Mouse (Mus musculus) adrenal gland, postnatal 4 days (tissue): ENCODE measurements at regions not wholly inside any gene's neighbourhood (a gene's known extent, or its start where the extent isn't known, plus 50 kb on each side); places are given as distances from the start of the nearest gene placed in this dataset.

Source experiments
- DNase-seq, 2 experiments: peaks; one replicate each; pipeline ENCODE4 v3.0.0; 2021 to 2022; ENCODE audit warnings: low spot score in 2 of 2, mixed read lengths in 2 of 2

DNA sequence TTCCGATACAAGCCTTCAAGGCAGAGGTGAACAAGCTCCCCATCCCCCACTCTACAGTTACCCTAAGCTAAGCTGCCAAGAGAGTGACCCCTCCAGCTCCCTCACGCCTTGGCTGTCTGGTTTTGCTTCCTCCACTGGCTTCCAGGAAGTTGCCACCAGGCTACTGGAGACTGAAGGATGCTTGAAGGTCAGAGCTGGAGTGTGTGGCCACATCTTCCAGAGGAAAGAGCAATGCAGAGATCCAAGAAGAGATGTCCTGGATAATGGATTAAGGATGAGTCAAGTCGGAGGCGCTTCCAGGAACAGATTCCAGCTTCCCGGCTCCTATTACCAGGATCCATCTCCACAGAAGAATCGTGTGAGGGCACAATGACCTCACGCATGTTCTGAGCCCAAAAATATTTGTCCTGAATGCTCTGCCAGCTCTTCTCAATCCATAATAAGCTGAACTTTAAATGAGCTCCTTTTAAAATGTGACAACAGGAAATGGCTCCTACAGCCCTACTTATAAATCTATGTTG lies 318.5 kb downstream of the Qk start:
- no peak for DNase-seq

DNA sequence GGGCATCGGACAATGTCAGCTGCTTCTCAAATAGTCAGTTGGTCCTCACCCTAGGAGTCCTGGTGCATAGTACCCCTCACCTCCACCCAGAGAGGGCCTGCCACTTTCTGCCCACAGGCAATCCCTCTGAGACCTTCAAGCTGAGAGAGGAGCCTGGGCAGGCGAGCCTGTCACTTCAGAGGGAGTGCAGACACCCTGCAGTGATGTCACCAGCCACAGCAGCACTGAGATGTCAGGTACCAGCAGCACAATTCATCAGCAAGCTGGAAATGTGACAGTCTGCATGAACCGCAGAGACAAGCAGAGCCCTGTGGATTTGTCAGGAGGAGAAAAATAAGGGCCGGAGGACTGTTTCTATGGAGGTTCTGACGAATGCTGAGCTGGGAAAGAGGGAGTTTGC lies 324.3 kb downstream of the Qk start:
- no peak for DNase-seq

DNA sequence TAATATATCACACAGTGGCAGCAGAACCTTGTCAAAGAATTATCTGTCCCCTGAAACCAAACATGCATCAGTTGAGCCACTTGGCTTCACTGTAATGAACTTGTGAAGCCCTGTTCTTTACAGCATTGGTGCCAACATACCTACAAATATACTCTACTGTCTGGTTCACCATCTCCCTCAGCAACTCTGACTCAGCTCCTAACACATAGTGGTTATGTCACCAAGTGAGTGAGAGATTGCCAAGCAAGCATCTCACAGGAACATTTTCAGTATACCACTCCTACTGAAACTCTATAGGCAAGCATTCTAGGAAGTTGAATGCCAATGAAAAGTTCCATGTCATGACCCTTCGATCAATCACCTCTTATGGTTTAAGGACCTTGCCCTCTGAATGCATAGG lies 321.2 kb upstream of the Pabpc6 start:
- no peak for DNase-seq

DNA sequence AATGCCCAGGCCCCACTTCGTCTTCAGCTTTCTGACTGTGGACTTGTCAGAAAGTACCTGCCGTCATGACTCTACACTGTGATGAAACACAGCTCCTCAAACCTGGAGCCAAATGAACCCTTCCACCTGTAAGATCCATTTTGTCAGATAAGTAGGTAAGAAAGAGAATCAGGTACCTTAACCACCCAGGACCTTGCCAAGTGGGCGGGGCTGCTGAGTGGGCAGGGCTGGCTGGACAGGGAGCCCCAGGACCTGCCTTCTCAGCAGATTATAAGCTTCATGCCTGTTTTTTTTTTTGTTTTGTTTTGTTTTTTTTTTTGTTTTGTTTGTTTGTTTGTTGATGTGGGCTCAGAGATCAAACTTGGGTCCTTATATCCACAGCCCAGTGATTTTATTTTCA lies 311.8 kb upstream of the Pabpc6 start:
- no peak for DNase-seq

DNA sequence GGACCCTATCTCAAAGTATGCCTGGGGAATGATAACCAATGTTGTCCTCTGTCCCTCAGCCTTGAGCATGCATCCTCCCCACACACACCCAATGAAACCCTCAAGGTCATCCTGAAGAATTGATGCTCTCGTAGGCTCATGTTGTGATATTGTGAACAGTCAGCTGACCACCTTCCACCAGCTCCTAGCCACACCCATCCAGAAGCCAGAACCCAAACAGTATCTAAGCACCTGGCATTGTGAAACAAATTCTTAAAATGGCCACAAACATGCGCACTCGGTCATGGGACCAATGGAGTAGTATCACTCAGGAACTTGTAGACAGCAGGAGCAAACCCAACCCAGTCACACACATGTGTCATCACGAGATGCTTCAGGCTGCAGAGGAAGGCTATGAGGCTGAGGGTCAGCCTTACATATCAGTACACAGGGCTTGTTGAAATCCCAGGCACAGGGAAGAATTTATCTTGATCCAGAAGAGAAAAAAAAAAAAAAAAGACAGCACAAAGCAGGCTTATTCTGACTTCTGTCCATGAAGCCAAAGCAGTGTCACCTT lies 307.4 kb upstream of the Pabpc6 start:
- DNase-seq: no peak

DNA sequence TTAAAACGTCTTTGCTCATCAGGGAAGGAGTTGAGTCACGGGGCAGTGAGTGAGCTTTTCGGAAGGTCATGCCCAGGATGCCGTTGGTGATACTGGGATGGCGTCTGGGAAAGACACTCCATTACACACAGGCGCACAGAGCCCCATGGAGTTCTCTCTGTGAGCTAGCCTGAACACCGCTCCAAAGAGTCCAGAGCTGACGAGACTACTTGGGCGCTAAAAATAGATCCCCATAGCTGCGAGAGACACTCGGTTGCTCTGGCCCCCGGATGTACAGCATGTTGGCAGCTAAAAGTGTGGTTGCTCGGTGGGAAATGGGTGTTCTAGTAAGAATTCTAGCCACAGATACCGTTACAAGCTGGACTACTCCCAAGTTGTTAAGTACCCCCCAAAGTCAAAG lies 306.5 kb upstream of the Pabpc6 start:
- no peak for DNase-seq

DNA sequence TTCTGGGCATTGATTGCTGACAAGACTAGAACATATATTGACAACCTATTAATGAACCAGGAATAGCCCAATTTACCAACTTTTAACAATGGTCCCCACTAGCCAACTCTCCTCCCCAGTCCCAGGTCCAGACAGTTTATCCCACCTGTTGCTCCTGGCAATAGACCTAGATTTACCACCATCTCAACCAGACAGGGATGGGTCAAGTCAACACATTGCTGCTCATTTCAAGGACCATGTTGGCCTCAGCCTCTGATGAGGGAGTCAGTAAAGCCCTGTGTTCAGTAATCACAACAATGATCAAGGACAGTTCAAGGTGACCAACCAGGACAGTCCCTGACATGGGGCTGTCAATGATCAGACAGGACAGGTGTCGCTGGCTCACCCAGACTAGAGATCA lies 305.6 kb upstream of the Pabpc6 start:
- DNase-seq: no peak

DNA sequence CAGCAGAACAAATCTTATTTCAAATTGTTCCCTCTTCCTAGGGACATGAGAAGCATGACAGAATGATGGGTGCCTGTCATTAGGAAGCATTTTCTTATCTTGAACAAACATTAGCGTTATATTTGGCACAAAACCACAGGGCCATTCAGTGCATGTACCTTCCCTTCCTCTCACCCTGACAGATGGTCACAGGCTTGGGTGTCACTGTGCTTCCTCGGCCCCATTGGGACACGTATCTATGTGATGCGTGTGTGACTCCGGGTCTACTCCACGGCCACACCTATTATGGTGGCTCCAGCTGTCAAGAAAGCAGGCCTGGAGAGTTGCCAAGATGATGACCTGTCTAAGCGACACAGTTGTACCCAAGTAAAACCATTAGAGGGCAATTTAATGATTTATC lies 298.5 kb upstream of the Pabpc6 start:
- no peak for DNase-seq

DNA sequence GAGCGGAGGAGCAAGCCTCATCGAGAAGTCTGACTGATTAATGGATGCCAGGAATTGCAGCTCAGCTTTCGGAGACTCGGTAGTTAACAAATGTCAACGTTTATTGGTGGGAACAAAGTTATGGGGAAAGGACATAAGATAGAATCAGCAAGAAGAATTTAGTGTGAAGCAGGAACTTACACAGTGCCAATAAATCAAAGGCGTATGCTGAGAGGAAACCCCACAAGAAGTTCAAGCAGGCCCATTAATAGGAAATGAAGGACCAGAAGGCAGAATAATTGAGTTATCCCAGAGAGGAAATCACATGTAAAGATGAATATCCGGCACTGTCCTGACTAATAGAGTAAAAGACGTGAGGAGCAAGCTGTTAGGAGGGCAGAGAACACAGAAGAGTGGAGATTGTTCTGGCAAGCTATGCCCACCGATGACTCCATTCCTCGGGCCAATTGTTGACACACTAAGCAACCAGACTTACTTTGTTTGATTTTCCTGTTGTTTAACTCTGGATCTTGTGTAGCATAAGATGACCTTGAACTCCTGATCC lies 293.4 kb upstream of the Pabpc6 start:
- no peak for DNase-seq

DNA sequence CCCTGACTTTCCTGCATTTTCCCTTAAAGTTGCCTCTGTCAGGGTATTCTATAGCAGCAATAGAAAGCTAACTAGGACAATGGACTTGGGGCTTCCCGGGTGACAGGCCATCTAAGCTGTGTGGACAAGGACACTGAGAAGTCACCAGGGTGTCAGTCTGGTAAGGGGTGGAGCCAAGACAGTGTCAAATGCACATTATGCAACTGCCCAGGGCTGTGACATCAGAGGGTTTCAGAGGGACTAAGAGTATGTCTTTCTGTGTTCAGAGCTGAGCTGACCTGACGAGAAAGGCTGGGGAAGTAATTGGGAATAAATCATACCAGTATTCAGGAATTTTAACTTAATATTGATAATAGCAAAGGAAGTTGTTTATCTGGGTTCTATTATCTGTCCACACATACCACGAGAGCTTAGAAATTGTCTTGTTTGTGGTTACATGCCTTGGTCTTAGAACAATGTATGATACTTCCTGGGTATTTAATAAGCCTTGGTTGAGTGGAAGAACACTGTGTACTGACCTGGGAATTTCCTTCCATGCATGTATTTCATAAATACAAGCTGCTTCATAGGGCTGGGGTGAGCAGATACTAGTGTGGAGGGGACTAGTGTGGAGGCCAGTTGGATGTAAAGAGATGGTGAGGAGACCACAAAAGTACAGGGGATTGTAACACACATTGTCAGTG lies 279.6 kb upstream of the Pabpc6 start:
- DNase-seq: no peak

DNA sequence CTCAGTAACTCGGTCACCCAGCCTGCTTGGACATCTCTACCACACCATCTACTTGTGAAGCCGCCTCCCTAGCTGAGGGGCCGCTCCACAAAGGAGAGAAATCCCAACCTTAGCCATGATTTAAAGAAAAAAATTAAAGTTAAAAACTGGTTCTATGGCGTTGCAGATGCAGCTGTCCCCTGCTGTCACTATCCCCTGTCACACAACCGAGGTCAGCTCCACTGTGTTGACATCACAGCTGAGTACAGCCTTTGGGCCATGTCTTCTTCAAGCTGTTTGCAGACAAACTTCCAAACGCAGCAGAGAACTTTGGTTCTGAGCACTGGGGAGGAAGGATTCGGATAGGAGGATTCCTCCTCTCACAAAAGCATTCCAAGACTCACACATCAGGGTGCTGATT lies 278.1 kb upstream of the Pabpc6 start:
- no peak for DNase-seq

DNA sequence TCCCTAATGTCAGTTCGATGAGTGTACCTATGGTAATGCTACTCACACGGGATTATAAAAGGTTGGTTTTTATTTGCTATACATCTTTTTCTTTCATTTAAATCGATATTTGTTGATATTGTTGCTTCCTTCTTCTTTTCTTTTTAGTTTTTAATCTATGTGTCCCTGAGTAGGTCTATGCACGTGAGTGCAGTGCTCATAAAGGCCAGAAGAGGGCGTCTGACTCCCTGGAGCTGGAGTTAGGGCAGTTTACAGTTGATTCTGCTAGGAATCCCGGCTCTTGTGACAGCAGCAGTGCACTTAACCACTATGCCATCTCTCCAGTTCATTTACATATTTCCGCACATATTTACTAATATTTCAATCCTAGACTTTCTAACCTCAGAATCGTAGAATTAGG lies 275.0 kb upstream of the Pabpc6 start:
- no peak for DNase-seq

DNA sequence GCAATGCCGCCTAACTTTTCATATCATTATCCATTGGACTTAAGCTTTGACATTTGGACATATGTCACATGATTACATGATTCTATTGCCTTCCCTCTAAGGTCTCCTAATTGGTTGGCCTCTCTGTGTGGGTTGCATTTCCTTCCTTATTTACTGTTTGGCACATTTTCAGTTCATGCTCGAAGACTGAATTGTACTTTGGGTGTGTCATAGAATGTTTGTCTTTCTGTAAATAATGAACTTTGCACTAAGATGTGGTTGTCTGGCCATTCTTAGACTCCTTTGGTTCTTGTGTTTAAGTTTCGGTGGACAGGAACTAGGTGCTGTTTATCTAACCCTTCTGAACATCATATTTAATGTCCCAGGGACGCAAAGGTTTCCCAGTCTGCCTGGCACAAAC lies 272.7 kb upstream of the Pabpc6 start:
- DNase-seq: no peak

DNA sequence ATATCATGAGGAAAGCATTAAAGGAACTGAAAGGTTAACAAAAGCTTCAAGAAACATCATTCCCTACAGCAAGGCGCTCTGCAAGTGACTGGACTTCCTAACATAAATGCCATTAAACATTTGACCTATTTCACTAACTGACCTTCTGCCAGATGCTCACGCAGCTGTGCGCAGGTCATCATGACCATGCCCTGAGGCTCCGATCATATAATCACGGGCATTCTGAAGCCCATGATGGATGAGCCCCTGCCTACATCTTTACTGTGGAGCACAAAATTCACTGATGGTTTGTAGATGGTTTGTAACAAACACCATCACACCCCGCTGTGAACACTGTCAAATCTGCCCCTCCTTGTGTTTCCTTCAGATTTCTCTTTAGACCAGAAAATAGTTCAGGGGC lies 270.1 kb upstream of the Pabpc6 start:
- DNase-seq: no peak

DNA sequence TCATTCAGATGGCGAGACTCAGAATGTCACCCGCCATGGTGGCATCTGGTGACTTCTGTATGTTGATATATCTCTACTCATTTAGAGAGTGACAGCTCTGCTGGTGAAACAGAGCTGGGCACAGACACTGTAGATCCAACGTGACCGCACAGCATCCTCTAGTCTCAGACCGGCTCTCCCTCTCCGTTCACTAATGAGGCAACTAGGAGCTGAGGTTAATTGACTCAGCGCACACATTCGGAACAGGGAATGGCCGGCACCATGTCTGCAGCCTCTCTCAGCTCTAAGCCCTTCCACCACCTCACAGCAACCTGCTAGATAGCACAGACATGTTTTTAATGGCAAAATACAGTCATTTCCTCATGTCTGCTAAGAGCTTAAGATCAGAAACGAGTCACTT lies 268.9 kb upstream of the Pabpc6 start:
- no peak for DNase-seq

DNA sequence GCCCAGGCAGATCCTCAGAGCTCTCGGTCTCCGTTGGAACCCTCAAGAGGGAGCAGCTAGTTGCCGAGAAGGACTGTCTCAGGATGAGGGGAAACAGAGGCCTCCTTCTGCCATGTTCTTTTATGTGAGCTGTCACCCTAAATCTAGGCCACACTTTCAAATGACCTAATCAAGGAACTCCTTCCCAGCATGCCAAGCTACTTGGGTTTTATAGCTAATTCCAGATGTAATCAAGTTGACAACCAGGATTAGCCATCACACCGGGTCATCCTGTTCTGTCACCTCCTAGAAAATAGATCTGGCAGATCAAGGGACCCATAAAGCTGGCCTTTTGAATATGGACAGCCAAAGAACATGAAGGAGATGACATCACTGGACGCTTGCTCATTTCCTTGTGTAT lies 267.7 kb upstream of the Pabpc6 start:
- DNase-seq: no peak

DNA sequence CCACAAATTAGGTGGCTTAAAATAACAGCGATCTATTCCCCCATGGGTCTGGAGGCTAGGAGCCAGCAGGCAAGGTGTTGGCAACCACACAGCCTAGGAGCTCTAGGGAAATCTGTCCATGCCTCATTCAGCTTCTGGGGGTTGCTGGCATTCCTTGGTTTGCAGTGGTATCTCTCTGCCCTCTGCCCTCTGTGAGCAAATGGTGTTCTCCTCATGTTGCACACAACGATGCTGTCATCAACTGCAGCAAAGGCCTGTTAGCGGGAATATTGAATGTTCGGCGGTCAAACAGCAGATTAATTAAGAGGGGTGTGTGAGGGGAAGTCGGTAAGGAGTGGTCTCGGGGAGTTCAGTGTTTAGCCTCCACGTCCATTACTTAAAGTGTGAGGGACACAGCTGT lies 262.7 kb upstream of the Pabpc6 start:
- no peak for DNase-seq

DNA sequence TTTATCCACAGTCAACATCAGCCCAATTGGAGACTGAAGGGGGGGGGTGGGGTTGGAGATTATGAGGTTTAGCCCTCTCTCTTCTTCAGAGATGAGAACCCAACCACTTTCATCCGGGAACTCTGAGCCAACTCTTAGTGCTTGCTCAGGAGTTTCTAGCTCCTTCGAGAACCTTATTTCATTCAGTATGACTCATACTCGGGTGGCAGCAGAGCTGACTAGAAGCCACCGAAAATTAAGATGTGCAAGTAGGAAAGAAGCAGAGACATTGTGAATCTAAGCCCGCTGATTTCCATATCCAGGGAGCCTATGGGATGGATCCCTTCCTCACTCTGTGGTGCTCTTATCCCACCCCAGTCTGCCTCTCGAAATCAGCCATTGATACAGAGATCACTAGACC lies 262.0 kb upstream of the Pabpc6 start:
- no peak for DNase-seq

DNA sequence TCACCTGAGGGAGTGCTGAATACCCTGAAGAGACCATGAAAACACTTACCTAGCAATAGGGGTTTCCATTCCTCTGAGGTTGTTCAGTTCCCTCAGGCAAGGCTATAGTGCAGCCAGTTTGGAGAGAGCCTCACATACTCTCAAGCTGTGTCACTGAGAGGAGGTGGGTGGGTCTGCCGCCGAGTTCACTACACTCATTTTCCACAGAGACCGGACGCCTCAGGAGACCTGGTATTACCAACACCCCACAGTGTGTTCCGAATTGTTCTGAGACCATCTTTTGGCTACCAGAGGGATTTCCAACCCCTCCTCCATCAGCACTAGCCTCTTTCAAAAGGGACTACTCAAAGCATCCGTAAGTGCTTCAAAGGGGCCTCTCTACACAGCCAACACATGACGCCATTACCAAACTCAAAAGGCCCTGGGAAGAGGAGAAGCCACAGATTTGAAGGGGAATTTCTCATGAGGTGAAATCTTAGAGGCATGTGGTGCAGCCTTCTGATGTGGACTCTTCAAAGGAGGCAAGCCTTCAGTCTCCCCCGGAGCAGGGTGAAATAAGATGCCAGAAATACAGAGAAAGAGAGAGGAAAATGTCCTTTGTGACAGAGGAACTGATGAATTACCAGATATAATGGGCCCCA lies 260.1 kb upstream of the Pabpc6 start:
- no peak for DNase-seq

DNA sequence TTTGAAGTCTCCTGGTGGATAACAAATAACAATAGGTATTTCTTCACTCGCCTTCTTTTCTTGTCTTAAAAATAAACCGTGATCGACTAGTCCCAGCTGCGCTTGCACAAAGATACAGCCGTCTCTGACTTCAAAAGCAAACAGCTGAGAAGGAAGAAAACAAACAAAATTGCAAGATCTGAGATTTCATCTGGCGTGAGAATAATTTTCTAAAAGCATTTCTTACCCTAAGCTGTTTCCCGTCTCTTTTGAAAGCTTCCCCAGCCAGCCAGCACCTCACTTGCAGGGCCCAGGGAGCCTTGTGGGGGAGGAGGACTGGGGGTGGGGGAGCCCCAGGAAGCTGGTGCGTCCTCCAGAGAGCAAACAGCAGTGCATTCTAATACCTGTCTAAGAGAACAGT lies 258.2 kb upstream of the Pabpc6 start:
- DNase-seq: no peak

DNA sequence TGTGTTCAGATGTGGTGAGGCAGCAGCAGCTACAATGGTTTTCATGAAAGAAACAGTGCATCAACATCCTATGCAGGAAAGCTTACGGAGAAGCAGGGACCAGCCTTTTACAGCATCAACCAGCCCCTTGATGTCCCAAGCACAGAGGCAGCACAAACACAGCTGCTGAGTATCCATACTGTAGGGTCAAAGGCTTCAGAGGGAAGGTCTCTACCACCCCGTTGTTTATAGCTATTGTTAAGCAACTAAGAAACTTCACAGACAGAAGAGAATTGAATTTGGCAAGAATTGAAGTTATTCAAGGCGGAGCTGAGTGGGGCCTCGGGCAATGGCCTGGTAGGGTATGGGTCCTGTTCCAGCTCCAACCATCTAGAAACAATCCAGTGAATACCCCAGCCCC lies 256.8 kb upstream of the Pabpc6 start:
- no peak for DNase-seq

DNA sequence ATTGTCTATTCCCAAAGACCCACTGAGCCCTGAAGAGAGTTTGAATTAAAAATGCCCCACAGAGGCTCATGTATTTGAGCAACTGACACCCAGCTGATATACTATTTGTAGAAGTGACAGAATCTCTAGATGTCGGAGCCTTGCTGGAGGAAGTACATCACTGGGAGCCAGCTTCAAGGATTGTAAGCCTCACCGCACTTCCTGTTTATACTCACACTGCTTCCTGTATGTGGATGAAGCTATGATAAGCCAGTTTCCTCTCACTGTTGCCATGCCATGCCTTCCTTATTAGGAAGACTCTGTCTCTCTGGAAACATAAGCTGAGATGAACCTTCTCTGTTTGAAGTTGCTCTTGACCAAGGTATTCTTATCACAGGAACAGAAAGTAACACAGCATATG lies 251.8 kb upstream of the Pabpc6 start:
- no peak for DNase-seq

DNA sequence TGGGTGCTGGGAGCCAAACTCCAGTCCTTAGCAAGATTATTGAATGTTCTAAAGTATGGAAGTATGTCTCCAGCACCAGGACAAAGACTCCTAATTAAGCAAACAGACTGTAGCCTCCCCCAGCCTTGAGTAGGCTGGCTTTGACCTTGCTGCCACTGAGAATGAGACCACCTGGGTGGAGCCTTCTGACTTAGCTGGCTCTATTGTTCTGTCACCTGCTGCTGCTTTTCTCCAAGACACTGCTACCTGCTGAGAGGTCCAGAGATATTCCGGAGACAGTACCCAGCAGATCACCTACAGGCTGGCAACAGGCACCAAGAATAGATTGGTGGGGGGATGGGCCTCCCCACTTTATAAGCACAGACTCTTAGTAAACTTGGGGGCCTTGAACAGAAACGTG lies 247.5 kb upstream of the Pabpc6 start:
- DNase-seq: no peak
